Mouse (Mus musculus): ENCODE data around the gene Hirip3.

The Hirip3 gene

GRCm38 (mm10) chr7:126905590-126905989 lies 43.8 kb downstream of the Hirip3 start:
- CTCF ChIA-PET = no interaction called here

DNA sequence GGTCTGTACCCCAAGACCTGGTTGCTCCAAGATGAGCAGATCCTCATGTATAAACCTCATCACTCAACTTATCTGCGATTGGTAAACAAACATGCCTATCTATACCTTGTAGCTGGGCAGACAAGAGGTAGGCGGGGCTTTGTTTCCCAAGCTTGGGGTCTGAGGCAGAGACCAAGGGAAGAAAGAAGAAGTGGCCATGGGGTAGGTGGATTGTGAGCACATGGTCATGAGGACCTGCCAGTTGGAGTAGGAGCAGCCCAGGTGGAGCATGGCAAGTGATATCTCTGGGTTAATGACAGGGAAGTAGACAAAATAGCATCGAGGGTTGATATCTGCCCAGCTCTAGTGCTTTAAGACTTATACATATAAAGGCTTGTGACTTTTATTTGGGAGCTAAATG lies 53.1 kb downstream of the Hirip3 start:
- CTCF ChIA-PET = no interaction called here

Measured in spleen, embryonic (tissue).